Mouse (Mus musculus) ES-E14 (cell line): ENCODE data around the gene Rnf220. TPM values are rescaled to one million over a fixed set of nuclear protein-coding genes. Genes with fewer than 3 reads are reported as not detected.

Experiments used
- DNase-seq: peaks from one replicate; pipeline ENCODE4 v3.0.0-alpha.2; 2013; ENCODE audit warnings: low read depth, low spot score
- H3K27ac ChIP-seq: 2 replicates; pipeline ENCODE4 v1.5.1; 2012; ENCODE audit warnings: low read depth, mild to moderate bottlenecking, low read length, moderate library complexity, mixed read lengths; ENCODE audit not compliant: poor library complexity, insufficient read depth, severe bottlenecking
- H3K36me3 ChIP-seq: 2 replicates; pipeline ENCODE4 v1.6.1; 2012; ENCODE audit warnings: mild to moderate bottlenecking, low read length, moderate library complexity, mixed read lengths; ENCODE audit not compliant: control insufficient read depth, poor library complexity, insufficient read depth, severe bottlenecking
- H3K4me1 ChIP-seq, 2 experiments: fragments of 150-350 bp in 1 of 2; sonication (generic) in 1 of 2; 2 replicates each; pipeline ENCODE4 v1.6.1; 2012; ENCODE audit warnings: low read length in 2 of 2, mild to moderate bottlenecking in 1 of 2, mixed read lengths in 1 of 2; ENCODE audit not compliant: control insufficient read depth in 2 of 2, insufficient read depth in 2 of 2, poor library complexity in 1 of 2
- H3K4me3 ChIP-seq, 2 experiments: fragments of 150-350 bp in 1 of 2; sonication (generic) in 1 of 2; 2 replicates each; pipeline ENCODE4 v1.5.1; 2012; ENCODE audit warnings: low read length in 2 of 2, low read depth in 1 of 2, mild to moderate bottlenecking in 1 of 2, mixed read lengths in 1 of 2; ENCODE audit not compliant: insufficient read depth in 1 of 2, poor library complexity in 1 of 2, severe bottlenecking in 1 of 2
- H3K9ac ChIP-seq: 2 replicates; pipeline ENCODE4 v1.6.1; 2012; ENCODE audit warnings: low read depth, mild to moderate bottlenecking, low read length, mixed read lengths; ENCODE audit not compliant: poor library complexity, insufficient read depth, severe bottlenecking
- H3K9me3 ChIP-seq: fragments of 150-350 bp; sonication (generic); 2 replicates; pipeline ENCODE4 v1.6.1; 2012; ENCODE audit warnings: low read depth, mild to moderate bottlenecking, low read length; ENCODE audit not compliant: control insufficient read depth, insufficient read depth
- CHD2 ChIP-seq: IDR thresholded peaks from 2 replicates; pipeline ENCODE4 v1.6.1; 2014; ENCODE audit warnings: mild to moderate bottlenecking, low read depth, low read length, inconsistent platforms
- HCFC1 ChIP-seq: IDR thresholded peaks from 2 replicates; pipeline ENCODE4 v1.6.1; 2012; ENCODE audit warnings: low read length, inconsistent platforms, borderline replicate concordance; ENCODE audit not compliant: insufficient read depth
- MAFK ChIP-seq: IDR thresholded peaks from 2 replicates; pipeline ENCODE4 v1.6.1; 2014; ENCODE audit warnings: mild to moderate bottlenecking, low read depth, low read length, inconsistent platforms; ENCODE audit not compliant: insufficient read depth
- ZC3H11A ChIP-seq: IDR thresholded peaks from 2 replicates; pipeline ENCODE4 v1.6.1; 2012; ENCODE audit warnings: low read depth, mild to moderate bottlenecking, inconsistent platforms, low read length, borderline replicate concordance
- ZNF384 ChIP-seq: IDR thresholded peaks from 2 replicates; pipeline ENCODE4 v1.6.1; 2012; ENCODE audit warnings: low read depth, low read length, inconsistent platforms
- in situ Hi-C, 2 experiments: fragments of 600-800 bp; cut with MboI; formaldehyde crosslinking; loops; one replicate each; pipeline ENCODE4 v1.15.1; 2025; ENCODE audit warnings: low sequenced_read_pairs in 2 of 2, inconsistent platforms in 1 of 2; ENCODE audit not compliant: unreplicated experiment in 2 of 2
- total RNA-seq: library from RNA; depleted of rRNA; stranded (reverse); fragments of 300-350 nt; gene quantifications from 2 replicates; pipeline ENCODE4 v1.2.3, GENCODE M21; 2012; rRNA removed

Rnf220 gene
- 130 and 178 TPM in 2 replicates for total RNA-seq

DNA sequence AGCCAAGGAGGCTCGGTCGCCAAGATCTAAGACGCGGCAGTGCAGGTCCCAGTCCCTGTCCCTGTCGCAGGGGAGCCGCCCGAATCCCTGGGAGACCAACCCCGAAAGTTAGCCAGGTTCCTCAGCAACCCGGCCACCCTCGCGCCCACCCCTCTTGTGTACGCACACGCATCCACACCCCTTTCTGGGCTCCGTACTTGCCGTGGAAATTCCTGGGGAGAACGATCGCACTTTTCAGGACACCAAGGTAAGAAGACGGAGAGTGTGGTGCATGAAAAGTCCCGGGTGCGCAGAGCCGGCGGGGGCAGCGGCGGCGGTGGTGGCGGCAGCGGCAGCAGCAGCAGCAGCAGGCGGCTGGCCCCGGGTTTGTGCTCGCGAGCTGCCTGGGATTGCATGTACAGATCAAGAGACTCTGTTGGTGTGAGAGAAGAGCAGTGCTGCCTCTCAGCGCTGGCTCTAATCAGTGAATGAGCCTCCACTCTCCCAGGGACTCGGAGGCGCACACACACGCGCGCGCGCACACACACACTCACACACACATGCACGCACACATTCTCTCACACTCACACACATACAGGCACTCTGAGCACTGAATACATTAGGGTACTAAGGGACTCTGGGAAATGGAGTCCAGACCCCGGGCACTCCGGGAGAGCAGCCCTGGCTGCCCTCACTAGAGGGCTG is at the start of gene Rnf220:
Gene Rnf220, minus strand, starts transcription at position 571 of the 684 bp plus-strand sequence.
- DNase-seq = peak; percentile 60
- in situ Hi-C loops = no loop called here
- Histone ChIP-seq H3K9ac (peak within 1 kb of the TSS; percentile 73), H3K4me1 (no peaks in the 10 kb centered on the region), H3K9me3 (no peaks in the 10 kb centered on the region), H3K4me3 (peak within 1 kb of the TSS; percentile 78 to 79), H3K27ac (no peak within 1 kb of the TSS), H3K36me3 (no peaks in the 10 kb centered on the region)
- TF ChIP-seq HCFC1 (peak; percentile 89), MAFK (no peak), ZC3H11A (no peak), CHD2 (no peak), ZNF384 (no peak)

GRCm38 (mm10) chr4:117546616-117547015 is 49.8 kb upstream of the Rnf220 start:
- H3K4me3 ChIP-seq = no peak overlapping the region
- no peaks in the 10 kb centered on the region for H3K36me3 ChIP-seq
- no peaks in the 10 kb centered on the region for H3K4me1 ChIP-seq
- no peak overlapping the region for H3K9ac ChIP-seq
- H3K9me3 ChIP-seq = no peaks in the 10 kb centered on the region
- in situ Hi-C loops = no loop called here
- no peak for TF ChIP-seq ZNF384
- H3K27ac ChIP-seq = no peak overlapping the region
- DNase-seq = no peak

GRCm38 (mm10) chr4:117545448-117545847 is 48.6 kb upstream of the Rnf220 start:
- no peak overlapping the region for H3K9ac ChIP-seq
- H3K9me3 ChIP-seq = no peaks in the 10 kb centered on the region
- TF ChIP-seq ZC3H11A (no peak), MAFK (no peak), ZNF384 (no peak), HCFC1 (no peak), CHD2 (no peak)
- no peak for DNase-seq
- H3K27ac ChIP-seq = no peak overlapping the region
- H3K4me3 ChIP-seq = no peak overlapping the region
- no peaks in the 10 kb centered on the region for H3K36me3 ChIP-seq
- in situ Hi-C loops = no loop called here
- H3K4me1 ChIP-seq = no peaks in the 10 kb centered on the region

DNA sequence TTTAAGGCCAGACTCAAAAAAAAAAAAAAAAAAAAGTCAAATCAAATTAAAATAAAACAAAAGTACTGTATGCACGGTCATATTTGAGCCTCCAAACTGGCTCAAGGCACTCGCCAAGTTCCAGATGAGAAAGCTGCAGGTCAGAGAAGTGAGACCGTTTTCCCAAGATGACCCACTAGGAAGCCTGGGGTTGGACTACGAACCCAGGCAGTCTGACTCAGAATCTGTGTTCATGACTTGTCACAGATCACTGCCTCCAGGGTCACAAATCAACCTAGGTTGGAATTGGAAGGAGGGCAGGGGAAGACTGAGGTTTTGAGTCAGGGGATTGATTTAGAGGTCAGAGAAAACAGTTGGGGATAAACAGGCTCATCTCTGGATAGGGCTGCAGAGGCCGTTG is 43.7 kb upstream of the Rnf220 start:
- DNase-seq = no peak
- Histone ChIP-seq H3K9ac (no peak overlapping the region), H3K4me3 (no peak overlapping the region), H3K9me3 (no peaks in the 10 kb centered on the region), H3K4me1 (no peaks in the 10 kb centered on the region), H3K36me3 (no peaks in the 10 kb centered on the region), H3K27ac (no peak overlapping the region)
- in situ Hi-C loops = no loop called here
- TF ChIP-seq ZNF384 (no peak), HCFC1 (no peak), CHD2 (no peak), ZC3H11A (no peak), MAFK (no peak)

GRCm38 (mm10) chr4:117539329-117539980 is 42.6 kb upstream of the Rnf220 start:
- Histone ChIP-seq H3K9me3 (no peaks in the 10 kb centered on the region), H3K4me3 (no peak overlapping the region), H3K9ac (no peak overlapping the region), H3K36me3 (no peaks in the 10 kb centered on the region), H3K27ac (no peak overlapping the region), H3K4me1 (no peaks in the 10 kb centered on the region)
- in situ Hi-C loops = no loop called here
- no peak for DNase-seq
- no peak for TF ChIP-seq ZC3H11A
- no peak for TF ChIP-seq MAFK
- TF ChIP-seq HCFC1 = no peak
- no peak for TF ChIP-seq CHD2
